Mouse (Mus musculus) frontal cortex, postnatal 25 days (tissue): Measurements from ENCODE around the gene Thap4.
"Not testable (repeated sequence)": the region's sequence is repeated elsewhere in the genome, so short reads cannot be mapped to it uniquely, and the experiment has no call there.

Experiments
- DNase-seq, 2 experiments: peaks; one replicate each; pipeline ENCODE4 v3.0.0; 2022; ENCODE audit warnings: low spot score in 2 of 2

The Thap4 gene

GRCm38 (mm10) chr1:93754573-93755290 lies at the start of gene Thap4:
Gene Thap4 (minus strand): TSS chr1:93754864.
- DNase-seq = peak; percentile 81 to 87

- DNase-seq = peak; percentile 100
Observed at GRCm38 (mm10) chr1:93803556-93804507, 49.2 kb upstream of the Thap4 start, which contains the start of gene Ing5. Gene Ing5 (plus strand): TSS chr1:93803965.

- DNase-seq = no peak
Observed at GRCm38 (mm10) chr1:93802771-93803170, 48.1 kb upstream of the Thap4 start.

- DNase-seq = peak; percentile 79 to 83
Observed at GRCm38 (mm10) chr1:93801741-93802238, 47.1 kb upstream of the Thap4 start, which contains the start of gene Dtymk. Gene Dtymk (minus strand): TSS chr1:93801934.

- DNase-seq = no peak
Observed at GRCm38 (mm10) chr1:93800670-93801503, 46.2 kb upstream of the Thap4 start.

GRCm38 (mm10) chr1:93795886-93796285 lies 41.2 kb upstream of the Thap4 start:
- no peak for DNase-seq

GRCm38 (mm10) chr1:93794526-93794925 lies 39.9 kb upstream of the Thap4 start:
- DNase-seq = no peak

GRCm38 (mm10) chr1:93786912-93787311 lies 32.2 kb upstream of the Thap4 start:
- no peak for DNase-seq

GRCm38 (mm10) chr1:93776686-93777085 lies 22.0 kb upstream of the Thap4 start:
- DNase-seq = no peak

GRCm38 (mm10) chr1:93769901-93770300 lies 15.2 kb upstream of the Thap4 start:
- no peak for DNase-seq

- DNase-seq = no peak
Observed at GRCm38 (mm10) chr1:93767600-93767999, 12.9 kb upstream of the Thap4 start.

- no peak for DNase-seq
Observed at GRCm38 (mm10) chr1:93764871-93765591, 10.4 kb upstream of the Thap4 start.

- DNase-seq = not testable (repeated sequence)
Observed at GRCm38 (mm10) chr1:93763531-93763930, 8.9 kb upstream of the Thap4 start.

- DNase-seq = no peak
Observed at GRCm38 (mm10) chr1:93760076-93760475, 5.4 kb upstream of the Thap4 start.

GRCm38 (mm10) chr1:93756154-93756553 lies 1.5 kb upstream of the Thap4 start:
- DNase-seq = no peak

GRCm38 (mm10) chr1:93755618-93756017 lies 954 bp upstream of the Thap4 start:
- DNase-seq = no peak

GRCm38 (mm10) chr1:93755291-93755610 lies 587 bp upstream of the Thap4 start:
- DNase-seq = no peak

GRCm38 (mm10) chr1:93753911-93754572 lies 622 bp downstream of the Thap4 start:
- peak in 1 of 2 experiments; percentile 16 for DNase-seq

- DNase-seq = no peak
Observed at GRCm38 (mm10) chr1:93751290-93751689, 3.4 kb downstream of the Thap4 start, which contains the start of gene Atg4b. Gene Atg4b (plus strand): TSS chr1:93751500.

GRCm38 (mm10) chr1:93748539-93748938 lies 6.1 kb downstream of the Thap4 start:
- no peak for DNase-seq
